Mouse (Mus musculus) erythroblast, embryonic 14.5 days (primary cell): Measurements from ENCODE around the gene Uxs1. TPM values are rescaled to one million over a fixed set of nuclear protein-coding genes. Genes with fewer than 3 reads are reported as not detected.

Experiments used
- H3K27me3 ChIP-seq: 2 replicates; pipeline ENCODE4 v1.6.1; 2012; ENCODE audit warnings: inconsistent platforms; ENCODE audit not compliant: control insufficient read depth
- H3K36me3 ChIP-seq: 2 replicates; pipeline ENCODE4 v1.6.1; 2012; ENCODE audit warnings: mild to moderate bottlenecking, inconsistent platforms; ENCODE audit not compliant: control insufficient read depth
- H3K4me1 ChIP-seq: 2 replicates; pipeline ENCODE4 v1.6.1; 2012; ENCODE audit warnings: inconsistent platforms; ENCODE audit not compliant: control insufficient read depth
- H3K4me3 ChIP-seq: replicated peaks from 2 replicates; pipeline ENCODE3; 2012; ENCODE audit warnings: moderate library complexity, mild to moderate bottlenecking, inconsistent platforms
- H3K9me3 ChIP-seq: 2 replicates; pipeline ENCODE4 v1.6.1; 2012; ENCODE audit warnings: low read length, inconsistent platforms, mixed read lengths; ENCODE audit not compliant: control insufficient read depth
- GATA1 ChIP-seq: IDR thresholded peaks from 2 replicates; pipeline ENCODE4 v1.6.1; 2012; ENCODE audit warnings: low read length, inconsistent platforms, mixed read lengths
- TAL1 ChIP-seq: IDR thresholded peaks from 3 replicates; pipeline ENCODE4 v1.6.1; 2012; ENCODE audit warnings: low read length, inconsistent platforms, mixed read lengths
- polyA plus RNA-seq: library from polyadenylated mRNA; stranded (reverse); fragments of >175 nt; gene quantifications from 2 replicates; pipeline ENCODE4 v1.2.3, GENCODE M21; 2012

Uxs1 gene
- polyA plus RNA-seq, 1 experiment: 0.49 TPM

DNA sequence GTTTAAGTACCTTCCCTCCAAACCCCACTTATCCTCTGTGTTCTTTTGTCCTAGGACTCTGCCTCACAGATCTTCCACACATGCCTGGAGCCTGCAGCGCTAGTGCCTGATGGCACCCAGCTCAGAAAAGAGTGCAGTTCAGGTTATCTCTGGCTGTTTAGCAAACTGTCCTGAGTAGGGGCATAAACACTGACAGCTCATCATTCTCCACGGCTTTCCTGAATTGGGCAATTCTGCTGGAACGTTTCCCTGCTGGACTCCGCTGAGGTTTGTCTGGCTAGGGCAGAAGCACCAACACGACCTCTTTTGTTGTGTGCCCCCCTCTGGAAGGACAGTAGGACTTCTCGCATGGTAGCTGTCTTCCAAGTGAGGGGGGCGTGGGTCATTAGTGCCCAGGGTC is 109.6 kb downstream of the Uxs1 start:
- Histone ChIP-seq H3K4me1 (no peaks in the 10 kb centered on the region), H3K9me3 (no peaks in the 10 kb centered on the region), H3K36me3 (no peaks in the 10 kb centered on the region), H3K27me3 (no peaks in the 10 kb centered on the region), H3K4me3 (no peak overlapping the region)
- no peak for TF ChIP-seq GATA1
- TF ChIP-seq TAL1: no peak

DNA sequence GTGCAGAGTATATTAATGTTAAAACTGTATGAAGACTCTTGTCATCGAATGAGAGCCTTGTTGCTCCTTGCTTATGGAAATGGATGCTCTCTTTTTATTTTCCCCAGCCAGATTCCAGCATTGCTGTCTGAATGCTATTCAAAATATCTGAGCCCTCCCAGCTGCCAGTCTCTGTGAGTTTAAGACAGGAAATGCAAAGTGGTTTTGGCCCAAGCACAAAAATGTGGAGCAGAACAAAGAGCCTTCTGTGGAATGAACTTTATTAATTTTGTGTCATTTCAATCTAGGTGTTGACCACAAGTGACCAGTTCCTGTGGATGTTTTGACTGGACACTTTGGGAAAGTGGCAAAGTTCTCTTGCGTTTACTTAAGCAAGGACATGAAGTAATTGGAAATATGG is 112.8 kb downstream of the Uxs1 start:
- Histone ChIP-seq H3K4me3 (no peak overlapping the region), H3K27me3 (no peaks in the 10 kb centered on the region), H3K36me3 (no peaks in the 10 kb centered on the region), H3K9me3 (no peaks in the 10 kb centered on the region), H3K4me1 (no peaks in the 10 kb centered on the region)
- TF ChIP-seq GATA1 (no peak), TAL1 (no peak)

DNA sequence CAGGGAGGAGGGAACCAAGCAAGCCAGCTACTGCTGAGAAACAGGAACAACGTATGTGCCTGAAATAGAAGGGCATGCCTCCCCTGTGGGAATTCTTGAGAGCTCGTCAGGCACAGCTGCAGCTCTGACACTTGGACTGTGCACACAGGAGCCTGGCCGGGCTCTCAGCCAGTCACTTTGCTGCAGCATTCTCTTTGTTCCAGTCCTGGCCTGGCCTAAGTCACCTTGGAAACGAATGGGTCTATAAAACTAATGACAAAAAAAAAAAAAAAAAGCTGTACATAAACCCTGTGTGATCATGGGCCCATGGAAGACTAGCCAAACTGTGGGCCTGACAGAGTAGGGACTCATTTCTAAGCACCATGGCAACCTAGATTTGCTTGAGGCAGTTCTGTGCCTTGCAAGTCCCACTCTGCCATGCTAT is 129.0 kb downstream of the Uxs1 start:
- no peaks in the 10 kb centered on the region for H3K9me3 ChIP-seq
- H3K4me3 ChIP-seq: no peak overlapping the region
- H3K4me1 ChIP-seq: no peaks in the 10 kb centered on the region
- TF ChIP-seq TAL1 (no peak), GATA1 (no peak)
- H3K27me3 ChIP-seq: no peaks in the 10 kb centered on the region
- H3K36me3 ChIP-seq: no peaks in the 10 kb centered on the region

Other genes starting within 250 kb of the Uxs1 start
- not detected in 2 replicates for gene 1500015O10Rik, start 97.2 kb downstream of the Uxs1 start, polyA plus RNA-seq
- 0.13 and 0.33 TPM in 2 replicates for gene Tpp2, start 105.8 kb upstream of the Uxs1 start, polyA plus RNA-seq
- not detected in 2 replicates for gene Mettl21c, start 192.2 kb upstream of the Uxs1 start, polyA plus RNA-seq
- gene Gm8251, start 234.1 kb upstream of the Uxs1 start, polyA plus RNA-seq: 0.02 TPM in 1 of 2 replicates, not detected in the other